17 mouse cellular contexts compared by ENCODE assay signal in genomic region chr19:4003112-4003511, GRCm38 (mm10). TPM values are rescaled to one million over a fixed set of nuclear protein-coding genes. Genes with fewer than 3 reads are reported as not detected.
DNase-seq lines count a peak whose midpoint lies in the region; ATAC-seq and TF ChIP-seq lines count a peak whose summit lies in the region.
"Had no signal": no experiment of that assay in that cellular context is flagged by ENCODE, and none has a peak within 500 bp of the region (broad histone marks: within the 10 kb centered on the region; RNA-seq: fewer than 3 reads in every experiment).

Doc2g (plus strand) TSS chr19:4003313.

- TF ChIP-seq CTCF in liver, postnatal 0 days (IDR thresholded peaks at IDR 0.05; ENCODE audit: low read depth) = no peak
- no peak for TF ChIP-seq CTCF in MEL (IDR thresholded peaks at IDR 0.05 in 2 of 3, conservative IDR thresholded peaks at IDR 0.05 in 1 of 3; ENCODE audit: control insufficient read depth in 1 of 3, insufficient read depth in 1 of 3, low read depth in 2 of 3, low read length in 3 of 3, poor library complexity in 1 of 3, severe bottlenecking in 1 of 3)

- TF ChIP-seq EP300 in liver, postnatal 0 days (IDR thresholded peaks at IDR 0.05; ENCODE audit: low read depth) = no peak
- TF ChIP-seq EP300 in MEL (IDR thresholded peaks at IDR 0.05; ENCODE audit: low read depth in 1 of 2, low read length in 2 of 2) = no peak

- H3K27ac ChIP-seq in liver, postnatal 0 days (ENCODE audit: low read depth) = no peak within 1 kb of the TSS
- H3K27ac ChIP-seq in liver, embryonic 12.5 days = no peak within 1 kb of the TSS
- H3K27ac ChIP-seq in MEL (ENCODE audit: control insufficient read depth, low read depth, low read length) = no peak within 1 kb of the TSS
- H3K27ac ChIP-seq: stomach, embryonic 15.5 days had no signal

- no peak for TF ChIP-seq RAD21 in MEL (IDR thresholded peaks at IDR 0.05; ENCODE audit: low read depth, low read length)

- DNase-seq in liver, postnatal 0 days = peak; percentile 10
- no peak for DNase-seq in MEL (ENCODE audit: low read depth, low spot score)
- no peak for DNase-seq in heart, adult 8-10 months (ENCODE audit: low spot score)
- no peak for DNase-seq in heart, postnatal 14 days
- no peak for DNase-seq in urinary bladder, postnatal 4 days (ENCODE audit: low spot score in 2 of 2)
- DNase-seq in right cerebral cortex, postnatal 4 days = no peak
- no peak for DNase-seq in gastrocnemius, adult 18-20 months (ENCODE audit: low spot score)
- DNase-seq: cerebellum, postnatal 25 days; forebrain, postnatal 0 days; kidney, postnatal 10 days; liver; right cerebral cortex, postnatal 25 days; thymus, postnatal 36 days had no signal

- H3K9me3 ChIP-seq in liver, postnatal 0 days (ENCODE audit: low read length) = no peaks in the 10 kb centered on the region
- H3K9me3 ChIP-seq in liver, embryonic 12.5 days (replicated peaks) = no peaks in the 10 kb centered on the region
- no peaks in the 10 kb centered on the region for H3K9me3 ChIP-seq in MEL (replicated peaks; ENCODE audit: insufficient read depth, low read length)
- H3K9me3 ChIP-seq: stomach, embryonic 15.5 days had no signal

- no peak for ATAC-seq in liver, postnatal 0 days
- ATAC-seq in liver, embryonic 12.5 days = no peak
- ATAC-seq: forebrain, postnatal 0 days; inflammation-experienced regulatory T-cells, adult 6 months; lung, postnatal 0 days had no signal

- no peak for TF ChIP-seq POLR2A in MEL (IDR thresholded peaks at IDR 0.05; ENCODE audit: control insufficient read depth in 1 of 2, insufficient read depth in 1 of 2, low read depth in 1 of 2, low read length in 2 of 2, poor library complexity in 1 of 2)

- H3K36me3 ChIP-seq in liver, postnatal 0 days (replicated peaks; ENCODE audit: insufficient read depth, low read length) = peaks cover 26% of the 10 kb centered on the region
- peaks cover 32% of the 10 kb centered on the region for H3K36me3 ChIP-seq in liver, embryonic 12.5 days
- peaks cover 2 to 6% of the 10 kb centered on the region in 2 experiments; a peak in 3 of 4 replicates for H3K36me3 ChIP-seq in MEL (ENCODE audit: control insufficient read depth in 1 of 2, insufficient read depth in 2 of 2, low read length in 2 of 2)

- H3K27me3 ChIP-seq in liver, postnatal 0 days (ENCODE audit: insufficient read depth, low read length) = no peaks in the 10 kb centered on the region
- no peaks in the 10 kb centered on the region; the same call in 1 of the 2 replicates for H3K27me3 ChIP-seq in liver, embryonic 12.5 days (replicated peaks)
- H3K27me3 ChIP-seq in MEL (ENCODE audit: control insufficient read depth in 1 of 2, insufficient read depth in 2 of 2, low read length in 2 of 2) = no peaks in the 10 kb centered on the region
- H3K27me3 ChIP-seq: stomach, embryonic 15.5 days had no signal

- H3K9ac ChIP-seq in liver, postnatal 0 days (replicated peaks) = no peak within 1 kb of the TSS
- no peak within 1 kb of the TSS for H3K9ac ChIP-seq in liver, embryonic 12.5 days
- H3K9ac ChIP-seq in MEL (ENCODE audit: control insufficient read depth, low read depth, low read length, poor library complexity, severe bottlenecking) = no peak within 1 kb of the TSS
- H3K9ac ChIP-seq: forebrain, postnatal 0 days; stomach, embryonic 15.5 days had no signal

- H3K4me3 ChIP-seq in liver, postnatal 0 days (ENCODE audit: low read depth, low read length) = no peak within 1 kb of the TSS
- H3K4me3 ChIP-seq in liver, embryonic 12.5 days = no peak within 1 kb of the TSS
- H3K4me3 ChIP-seq in MEL (ENCODE audit: control insufficient read depth in 1 of 2, insufficient read depth in 1 of 2, low read depth in 2 of 2, low read length in 2 of 2) = no peak within 1 kb of the TSS
- H3K4me3 ChIP-seq: stomach, embryonic 15.5 days had no signal

- 93% methylated on average over 1 of the region's 1 CpGs for WGBS in liver, postnatal 0 days (ENCODE audit: insufficient replicate concordance)
- 57% methylated on average over 1 of the region's 1 CpGs for WGBS in liver, embryonic 12.5 days (ENCODE audit: insufficient replicate concordance)

- peaks cover 1% of the 10 kb centered on the region; the same call in 1 of the 2 replicates for H3K79me2 ChIP-seq in MEL (ENCODE audit: control insufficient read depth, insufficient read depth, low read length, poor library complexity)

- H3K4me1 ChIP-seq in liver, postnatal 0 days (ENCODE audit: insufficient read depth) = peaks cover 14% of the 10 kb centered on the region
- H3K4me1 ChIP-seq in liver, embryonic 12.5 days = peaks cover 29% of the 10 kb centered on the region
- H3K4me1 ChIP-seq in MEL (ENCODE audit: control insufficient read depth in 1 of 2, insufficient read depth in 2 of 2, low read length in 2 of 2) = peaks cover 0 to 15% of the 10 kb centered on the region in 2 experiments; a peak in 2 of 4 replicates

- H3K4me2 ChIP-seq in liver, postnatal 0 days (ENCODE audit: low read depth, low read length) = no peak within 1 kb of the TSS
- H3K4me2 ChIP-seq in liver, embryonic 12.5 days = no peak within 1 kb of the TSS

- intact Hi-C loops in heart, postnatal 14 days (cut with DNase I) = no loop called here

TF ChIP-seq in MEL, 35 proteins besides CTCF, POLR2A, EP300 and RAD21:
- TF ChIP-seq USF2 (IDR thresholded peaks at IDR 0.05; ENCODE audit: borderline replicate concordance in 1 of 2, insufficient read depth in 1 of 2, low read depth in 1 of 2, low read length in 2 of 2) (no peak), NELFE (IDR thresholded peaks at IDR 0.05; ENCODE audit: low read depth, low read length) (no peak), ETS1 (IDR thresholded peaks at IDR 0.05; ENCODE audit: low read depth, low read length) (no peak), ZMIZ1 (IDR thresholded peaks at IDR 0.05; ENCODE audit: low read depth, low read length) (no peak), POLR2AphosphoS5 (IDR thresholded peaks at IDR 0.05; ENCODE audit: borderline replicate concordance, low read depth, low read length) (0 out of 2 replicates have a peak, but pooled peaks have one; percentile 6), UBTF (IDR thresholded peaks at IDR 0.05; ENCODE audit: borderline replicate concordance, insufficient read depth, low read depth, low read length) (no peak)
TF ChIP-seq in MEL: peak in this region for 1.

RNA-seq across cellular contexts. Expression of gene Doc2g, which starts in this region (rescaled TPM):
- 0.36 and 0.74 TPM in 2 replicates for polyA plus RNA-seq in liver, postnatal 0 days (2015; fragmentation: Nextera tagmentation; extraction: Ambion mirVana)
- 1.3 and 1.5 TPM in 2 replicates for polyA plus RNA-seq in liver, embryonic 12.5 days (2016; fragmentation: Nextera tagmentation; extraction: Ambion mirVana)
- 6.8 and 9.9 TPM in 2 replicates for total RNA-seq in MEL (2012; rRNA removed)
- polyA plus RNA-seq in MEL (2012; ENCODE audit: insufficient read depth in 1 of 2, insufficient read length in 2 of 2, low read depth in 1 of 2, low replicate concordance in 2 of 2, missing spikeins in 1 of 2) = 10 to 100 TPM in 1 of 2 experiments, not detected in 1; 16.0 TPM
- total RNA-seq in heart, adult 8-10 months (2022) = 100 to 1,000 TPM; 255 to 281 (median 261) TPM
- 10 to 100 TPM; 73.8 to 83.6 TPM for total RNA-seq in heart, postnatal 14 days (2021)
- under 1 TPM; 0.82 to 1.00 TPM for total RNA-seq in gastrocnemius, adult 18-20 months (2021)

Comparison
In these comparisons a context has a peak if more than half of its experiments do, and no peak if none do; other contexts are left out.
1. Peak in DNase-seq in liver, postnatal 0 days; RNA of the gene not detected or under 1 TPM.